Mouse (Mus musculus) left cerebral cortex, postnatal 36 days (tissue): ENCODE results near the gene Synj1. TPM values are rescaled to one million over a fixed set of nuclear protein-coding genes. Genes with fewer than 3 reads are reported as not detected.

Source experiments
- DNase-seq, 2 experiments: peaks; one replicate each; pipeline ENCODE4 v3.0.0; 2021 to 2022; ENCODE audit warnings: low spot score in 2 of 2, mixed read lengths in 1 of 2
- intact Hi-C: fragments of 180-260 bp; cut with DNase I; formaldehyde crosslinking; loops from one replicate; pipeline ENCODE4 v1.15.1; 2025
- total RNA-seq, 2 experiments: library from RNA; stranded (reverse); gene quantifications; 2 replicates each; pipeline ENCODE4 v1.2.3; 2021

Synj1 gene
- total RNA-seq, result 100 to 1,000 TPM; 344 to 352 TPM

- DNase-seq, result peak; percentile 94 to 96
- intact Hi-C loops, result loop anchor here (1.0 kb wide), 1 partner anchor 33 kb away; the partner anchor contains the start of gene Paxbp1
Observed at GRCm38 (mm10) chr16:91011021-91011683, at the start of gene Synj1. Synj1 (minus strand) TSS chr16:91011308.

- intact Hi-C loops, result no loop called here
- DNase-seq, result no peak
Observed at GRCm38 (mm10) chr16:91057741-91058140, 46.6 kb upstream of the Synj1 start.

GRCm38 (mm10) chr16:91057261-91057660 is 46.2 kb upstream of the Synj1 start:
- DNase-seq, result no peak
- intact Hi-C loops, result no loop called here

- DNase-seq, result peak; percentile 52 to 67
- intact Hi-C loops, result no loop called here
Observed at GRCm38 (mm10) chr16:91056043-91056821, 45.1 kb upstream of the Synj1 start.

- no peak for DNase-seq
- intact Hi-C loops, result no loop called here
Observed at GRCm38 (mm10) chr16:91055150-91055549, 44.0 kb upstream of the Synj1 start.

- no peak for DNase-seq
- intact Hi-C loops, result no loop called here
Observed at GRCm38 (mm10) chr16:91053599-91053998, 42.5 kb upstream of the Synj1 start.

- peak in 1 of 2 experiments; percentile 16 for DNase-seq
Observed at GRCm38 (mm10) chr16:91045511-91045910, 34.4 kb upstream of the Synj1 start.

GRCm38 (mm10) chr16:91044270-91045182 is 33.4 kb upstream of the Synj1 start, which contains the start of gene Paxbp1:
Paxbp1 (minus strand) TSS chr16:91044543.
- intact Hi-C loops, result loop anchor here (1.0 kb wide), 2 partner anchors 29 to 33 kb away; partner anchors contain the start of gene Synj1
- DNase-seq, result peak; percentile 99

More at GRCm38 (mm10) chr16:91045511-91045910, 34.4 kb upstream of the Synj1 start:
- intact Hi-C loops, result no loop called here

GRCm38 (mm10) chr16:91043461-91044248 is 32.5 kb upstream of the Synj1 start:
- intact Hi-C loops, result loop anchor here (1.0 kb wide), 2 partner anchors 30 to 32 kb away; partner anchors contain the start of gene Synj1
- peak; percentile 51 to 70 for DNase-seq

- DNase-seq, result no peak
- intact Hi-C loops, result no loop called here
Observed at GRCm38 (mm10) chr16:91042640-91043039, 31.5 kb upstream of the Synj1 start.

- no peak for DNase-seq
- intact Hi-C loops, result no loop called here
Observed at GRCm38 (mm10) chr16:91035866-91036265, 24.8 kb upstream of the Synj1 start.

GRCm38 (mm10) chr16:91030751-91031150 is 19.6 kb upstream of the Synj1 start:
- intact Hi-C loops, result no loop called here
- DNase-seq, result no peak

GRCm38 (mm10) chr16:91029901-91030300 is 18.8 kb upstream of the Synj1 start:
- intact Hi-C loops, result no loop called here
- DNase-seq, result no peak

- intact Hi-C loops, result no loop called here
- DNase-seq, result no peak
Observed at GRCm38 (mm10) chr16:91029161-91029743, 18.1 kb upstream of the Synj1 start.

GRCm38 (mm10) chr16:91026290-91026689 is 15.2 kb upstream of the Synj1 start:
- DNase-seq, result no peak
- intact Hi-C loops, result no loop called here

GRCm38 (mm10) chr16:91023384-91023783 is 12.3 kb upstream of the Synj1 start:
- intact Hi-C loops, result no loop called here
- DNase-seq, result no peak

GRCm38 (mm10) chr16:91020842-91021483 is 9.9 kb upstream of the Synj1 start:
- intact Hi-C loops, result no loop called here
- no peak for DNase-seq

- no peak for DNase-seq
- intact Hi-C loops, result no loop called here
Observed at GRCm38 (mm10) chr16:91019476-91019875, 8.4 kb upstream of the Synj1 start.
